Mouse (Mus musculus) urinary bladder, adult 2 months (tissue): ENCODE measurements around the gene Nid2. TPM values are rescaled to one million over a fixed set of nuclear protein-coding genes. Genes with fewer than 3 reads are reported as not detected.

Experiments
- DNase-seq: peaks from one replicate; pipeline ENCODE4 v3.0.0; 2022; ENCODE audit warnings: low spot score
- polyA plus RNA-seq: library from polyadenylated mRNA; depleted of rRNA; stranded (reverse); fragments of >200 nt; gene quantifications from 2 replicates; pipeline ENCODE4 v1.2.3, GENCODE M21; 2012

The Nid2 gene
- polyA plus RNA-seq, 1 experiment = 9.0 TPM

GRCm38 (mm10) chr14:19785797-19786588 is 34.9 kb downstream of the Nid2 start:
- no peak for DNase-seq

DNA sequence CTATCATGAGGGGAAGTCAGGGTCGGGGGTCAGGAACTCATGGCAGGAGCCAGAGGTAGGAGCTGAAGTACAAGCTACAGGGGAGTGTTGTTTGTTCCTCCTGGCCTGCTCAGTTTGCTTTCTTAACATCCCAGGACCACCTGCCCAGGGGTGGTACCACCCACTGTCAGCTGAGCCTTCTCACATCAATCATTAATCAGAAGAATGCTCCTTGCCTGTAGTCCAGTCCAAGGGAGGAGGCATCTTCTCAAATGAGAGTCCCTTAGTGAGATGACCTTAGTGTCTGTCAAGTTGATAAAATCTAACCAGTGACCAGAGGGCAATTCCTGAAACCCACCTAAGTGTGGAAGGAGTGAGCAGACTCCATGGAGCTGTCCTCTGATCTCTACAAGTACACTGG is 37.4 kb downstream of the Nid2 start:
- DNase-seq = no peak

DNA sequence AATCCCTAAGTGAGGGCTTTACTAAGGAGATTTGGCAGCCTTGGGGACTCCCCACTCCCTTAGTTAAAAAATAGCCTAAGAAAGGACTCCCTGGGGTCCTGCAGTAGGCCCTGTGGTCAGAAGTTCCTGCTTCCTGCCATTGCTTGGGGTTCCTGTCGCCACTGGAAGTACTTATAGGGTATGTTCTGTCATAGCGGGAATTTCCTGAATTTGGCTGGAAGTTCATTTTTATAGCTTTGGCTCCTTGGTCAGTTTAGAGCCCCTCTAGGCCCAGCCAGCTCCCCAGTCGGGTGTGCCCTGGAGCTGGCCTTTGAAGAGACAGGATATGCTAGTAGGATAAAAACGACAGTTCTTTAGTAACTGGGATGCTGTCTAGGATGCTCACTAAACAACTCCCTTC is 43.8 kb downstream of the Nid2 start:
- DNase-seq = no peak

DNA sequence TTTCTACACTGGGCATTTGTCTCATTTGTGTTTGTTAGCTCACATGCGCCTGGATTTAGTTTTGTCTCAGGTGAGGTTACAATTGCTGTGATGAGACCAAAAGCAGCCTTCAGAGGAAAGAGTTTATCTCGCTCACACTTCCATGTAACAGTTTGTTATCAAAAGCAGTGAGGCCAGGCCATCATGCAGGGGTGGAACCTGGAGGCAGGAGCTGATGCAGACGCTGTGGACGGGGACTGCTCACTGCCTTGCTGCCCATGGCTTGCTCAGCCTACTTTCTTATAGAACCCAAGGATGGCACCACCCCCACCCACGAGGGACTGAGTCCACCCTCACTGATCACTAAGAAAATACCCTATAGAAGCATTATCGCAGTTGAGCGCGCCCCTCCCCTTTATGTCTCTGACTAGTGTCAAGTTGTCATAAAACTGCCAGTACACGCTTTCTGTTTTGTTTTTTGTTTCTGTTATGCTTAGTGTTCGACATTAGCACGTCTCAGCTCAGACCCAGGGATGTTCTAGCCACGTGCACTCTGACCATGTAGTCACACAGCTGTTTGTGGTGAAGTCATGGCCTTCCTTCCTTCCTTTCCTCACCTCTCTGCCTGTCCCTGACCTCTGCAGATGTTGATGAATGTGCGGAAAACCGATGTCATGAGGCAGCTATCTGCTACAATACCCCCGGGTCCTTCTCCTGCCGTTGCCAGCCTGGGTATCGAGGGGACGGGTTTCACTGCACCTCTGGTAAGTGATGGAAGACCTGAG is 45.7 kb downstream of the Nid2 start:
- DNase-seq = no peak

DNA sequence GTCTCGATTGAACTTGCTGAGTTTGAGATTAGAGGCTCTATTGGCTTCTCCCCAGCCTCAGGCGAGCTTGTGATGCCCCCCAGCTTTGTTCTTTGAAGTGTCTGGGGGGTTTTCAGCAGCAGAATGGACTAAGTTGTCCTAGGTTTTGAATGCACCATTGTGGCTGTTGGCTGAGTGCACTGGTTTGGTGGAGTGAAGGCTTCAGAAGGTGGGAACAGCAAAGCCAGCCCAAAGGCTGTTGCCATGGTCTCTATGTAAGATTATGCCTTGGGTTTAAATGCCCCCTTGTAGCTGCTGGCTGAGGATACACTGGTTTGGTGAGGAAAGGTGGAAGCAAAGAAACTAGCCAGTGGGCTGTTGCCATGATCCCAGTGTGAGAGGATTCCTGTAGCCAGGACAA is 49.4 kb downstream of the Nid2 start:
- DNase-seq = no peak

- DNase-seq = no peak
Observed at GRCm38 (mm10) chr14:19801474-19802215, 50.6 kb downstream of the Nid2 start.

DNA sequence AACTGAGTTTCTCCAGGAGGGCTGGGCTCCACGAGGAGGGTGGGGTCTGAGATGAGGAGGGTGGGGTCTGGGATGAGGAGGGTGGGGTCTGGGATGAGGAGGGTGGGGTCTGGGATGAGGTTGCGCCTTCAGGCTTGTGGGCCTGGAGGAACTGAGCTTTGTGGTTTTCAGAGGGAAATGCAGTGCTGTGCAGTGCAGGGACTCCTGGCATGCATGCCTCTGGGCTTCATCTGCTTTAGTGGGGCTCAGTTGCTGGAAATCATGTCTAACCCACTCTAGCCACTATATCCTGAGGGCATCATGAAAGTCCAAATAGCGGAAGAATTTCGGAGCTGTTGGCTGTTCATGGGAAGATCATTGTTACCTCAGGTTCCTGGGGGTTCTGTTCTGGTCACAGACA is 52.2 kb downstream of the Nid2 start:
- DNase-seq = no peak

DNA sequence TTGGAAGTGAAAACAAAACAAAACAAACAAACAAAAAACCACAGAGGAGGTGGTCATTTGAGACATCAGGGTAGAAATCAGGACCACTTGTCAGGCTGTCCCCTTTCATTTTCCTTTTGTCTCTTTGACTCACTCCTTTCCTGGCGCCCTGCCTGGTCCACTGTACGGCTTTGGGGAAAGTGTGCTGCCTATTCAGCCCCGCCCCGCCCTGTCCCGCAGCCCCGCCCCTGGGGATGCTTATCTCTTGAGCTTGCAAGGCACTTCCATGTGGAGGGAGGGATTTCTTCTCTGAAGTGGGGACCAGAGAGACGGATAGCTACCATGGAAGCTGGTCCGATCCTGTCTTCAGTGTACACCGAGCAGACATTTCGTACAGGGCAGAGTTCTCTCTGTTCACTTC is 52.6 kb downstream of the Nid2 start:
- DNase-seq = no peak

DNA sequence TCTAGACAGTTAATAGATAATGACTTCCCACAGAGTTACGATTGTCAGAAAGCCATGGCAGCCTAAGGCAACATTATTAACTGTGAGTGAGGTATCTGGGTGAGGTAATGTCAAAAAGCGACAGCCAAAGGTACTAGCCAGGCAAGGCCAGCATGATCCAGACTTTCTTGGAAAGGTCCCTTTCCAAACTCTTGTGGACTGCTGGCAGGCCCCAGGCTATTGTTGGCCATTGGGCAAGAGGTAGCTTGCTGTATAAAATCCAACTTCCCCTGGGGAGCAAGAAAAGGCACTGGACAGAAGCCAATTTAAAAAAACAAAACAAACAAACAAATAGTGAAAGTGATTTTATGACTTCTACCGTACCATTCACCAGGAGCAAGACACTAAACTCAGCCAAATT is 56.3 kb downstream of the Nid2 start:
- DNase-seq = no peak

GRCm38 (mm10) chr14:19807858-19808257 is 56.8 kb downstream of the Nid2 start:
- DNase-seq = no peak

GRCm38 (mm10) chr14:19809934-19810333 is 58.9 kb downstream of the Nid2 start:
- DNase-seq = no peak

DNA sequence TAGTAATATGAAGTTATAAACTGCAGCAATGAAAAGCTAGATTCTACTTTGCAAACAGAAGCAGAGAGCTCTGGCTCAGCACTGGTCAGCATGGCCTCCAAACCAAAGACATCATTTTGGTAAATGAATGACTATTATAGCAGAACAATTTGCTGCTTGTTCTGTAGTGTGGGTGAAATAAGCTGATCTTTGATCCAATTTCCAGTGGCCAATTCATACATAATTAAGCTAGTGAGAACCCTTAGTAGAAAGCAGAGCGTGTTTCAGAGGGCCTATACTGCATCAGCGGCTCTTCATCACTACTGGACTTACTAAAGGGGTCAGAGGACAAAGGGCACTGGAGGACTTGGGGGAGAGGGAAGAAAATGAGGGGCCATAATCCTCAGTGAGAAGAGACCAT is 62.0 kb downstream of the Nid2 start:
- no peak for DNase-seq

GRCm38 (mm10) chr14:19817949-19818348 is 66.9 kb downstream of the Nid2 start:
- peak; percentile 43 for DNase-seq

DNA sequence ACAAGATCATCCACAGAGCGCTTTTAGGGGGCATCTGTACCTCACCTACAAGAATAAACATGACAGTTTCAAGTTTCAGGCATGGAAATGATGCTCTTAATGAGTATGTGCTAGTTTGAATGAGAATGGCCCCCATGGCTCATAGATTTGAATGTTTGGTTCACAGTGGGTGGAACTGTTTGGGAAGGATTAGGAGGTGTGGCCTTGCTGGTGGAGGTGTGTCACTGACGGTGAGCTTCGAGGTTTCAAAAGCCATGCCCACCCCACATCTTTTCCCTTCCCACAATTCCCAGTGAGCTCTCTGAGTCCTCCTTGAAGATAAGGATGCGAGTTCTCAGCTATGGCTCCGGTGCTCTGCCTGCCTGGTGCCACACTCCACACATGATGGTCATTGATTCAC is 70.6 kb downstream of the Nid2 start:
- DNase-seq = no peak

DNA sequence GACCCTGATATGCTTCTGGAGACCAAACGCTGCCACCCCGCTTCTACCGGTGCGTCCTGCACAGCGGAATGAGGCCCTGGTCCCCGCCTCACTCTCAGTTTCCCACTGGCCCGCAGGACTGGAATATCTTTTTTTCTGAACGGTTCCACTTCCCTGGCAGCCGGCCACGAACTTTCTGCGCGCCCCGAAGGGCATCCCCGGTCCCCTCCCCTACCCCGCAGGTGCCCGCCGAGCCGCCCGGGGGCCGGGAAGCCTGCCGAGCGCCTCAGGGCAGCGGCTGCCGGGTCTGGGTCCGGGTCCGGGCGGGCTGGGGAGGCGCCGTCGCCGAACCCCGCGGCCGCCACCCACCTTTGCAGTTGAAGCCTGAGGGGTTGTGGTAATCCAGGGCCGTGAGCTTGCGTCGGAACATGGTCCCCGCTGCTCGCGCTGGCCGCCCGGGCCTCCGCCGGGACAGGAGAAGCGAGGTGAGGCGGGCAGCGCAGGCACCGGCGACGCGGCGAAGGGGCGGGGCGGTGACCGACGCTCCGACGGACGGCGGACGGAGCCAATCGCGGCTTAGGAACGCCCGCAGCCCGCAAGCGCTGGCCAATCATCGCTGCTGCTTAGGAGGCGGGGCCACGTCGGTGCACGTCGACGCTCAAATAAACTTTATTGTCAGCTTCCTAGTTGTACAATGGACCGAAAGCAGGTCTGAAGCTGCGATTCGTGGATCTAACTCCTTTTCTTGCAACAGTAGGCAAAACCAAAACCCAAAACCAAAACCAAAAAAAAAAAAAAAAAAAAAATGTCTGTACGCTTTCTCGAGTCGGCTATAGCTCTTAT is 72.5 kb downstream of the Nid2 start, which contains the start of gene Rtraf:
Gene Rtraf, minus strand, starts transcription at position 504 of the 822 bp plus-strand sequence.
- DNase-seq = peak; percentile 88

DNA sequence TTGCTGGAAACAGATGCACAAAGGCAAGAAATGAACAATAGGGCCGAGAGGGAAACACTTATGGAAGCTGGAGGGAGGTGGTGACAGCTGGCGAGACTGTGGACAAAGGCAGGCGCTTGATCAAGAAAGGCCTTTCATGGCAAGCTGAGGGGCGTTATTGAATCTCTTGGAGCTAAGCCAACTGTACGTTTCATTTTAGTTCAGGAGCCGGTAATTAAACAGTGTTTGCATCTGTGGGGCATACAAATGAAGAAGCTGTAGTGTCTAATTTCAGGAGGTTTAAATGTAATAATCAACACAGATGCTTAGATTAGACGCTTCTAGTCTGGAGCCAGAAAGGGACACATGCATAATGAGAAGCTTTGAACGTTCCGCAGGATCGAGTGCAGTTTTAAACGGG is 74.4 kb downstream of the Nid2 start:
- DNase-seq = no peak

GRCm38 (mm10) chr14:19836289-19836688 is 85.2 kb downstream of the Nid2 start:
- DNase-seq = no peak

DNA sequence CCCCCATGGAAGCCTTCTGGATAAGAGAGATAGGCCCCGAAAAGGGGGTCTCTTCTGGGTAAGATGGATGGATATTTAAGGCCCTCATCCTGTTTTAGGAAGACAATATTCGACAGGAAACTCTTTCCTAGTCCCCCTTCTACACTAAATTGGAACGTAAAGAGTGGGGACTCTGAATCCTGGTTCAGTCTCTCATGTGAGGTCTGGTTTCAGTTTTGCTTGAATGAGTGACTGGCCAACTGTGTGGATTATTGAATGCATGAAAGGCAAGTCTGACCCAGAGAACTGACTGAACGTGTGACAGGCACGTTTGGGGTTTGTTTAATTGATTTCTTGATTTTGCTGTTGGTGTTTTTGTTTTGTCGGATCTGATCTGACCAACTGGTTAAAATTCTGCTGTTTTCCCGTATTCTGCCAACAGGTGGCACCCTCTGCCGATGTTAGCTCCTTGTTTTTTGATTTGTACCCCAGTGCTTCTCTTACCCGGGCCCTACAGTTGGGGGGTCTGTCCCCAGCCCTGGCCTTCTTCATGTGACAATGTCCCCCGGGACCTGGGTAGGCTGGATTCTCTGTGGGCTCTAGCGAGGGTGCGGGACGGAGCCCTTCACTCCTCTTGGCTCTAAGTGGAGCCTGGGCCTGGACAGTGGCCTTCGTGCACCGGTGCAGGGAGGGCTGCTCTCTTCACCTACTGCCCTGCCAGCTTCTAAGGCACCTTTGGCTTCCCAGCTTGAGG is 88.7 kb downstream of the Nid2 start:
- DNase-seq = no peak

- DNase-seq = no peak
Observed at GRCm38 (mm10) chr14:19853471-19853870, 102.4 kb downstream of the Nid2 start.

DNA sequence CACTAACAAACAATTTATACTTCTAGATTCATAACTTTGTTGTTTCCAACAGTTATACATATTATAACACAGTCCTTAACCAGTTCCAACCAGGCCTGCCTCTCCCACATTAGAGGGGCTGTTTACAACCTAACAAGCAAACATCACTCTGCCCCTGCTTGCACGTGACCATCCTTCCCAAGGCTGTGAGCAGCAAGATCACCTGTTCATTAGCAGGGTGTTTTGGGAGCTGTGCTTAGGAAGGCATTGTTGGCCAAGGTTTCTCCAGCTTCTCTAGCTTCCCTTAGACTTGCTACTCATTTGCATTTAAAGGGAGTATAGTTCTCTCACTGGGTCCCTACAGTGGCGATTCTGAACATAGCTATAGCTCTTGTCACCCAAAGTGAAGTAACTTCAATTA is 107.2 kb downstream of the Nid2 start:
- no peak for DNase-seq
